Mouse (Mus musculus) embryonic fibroblast, embryonic 13.5 days (primary cell): ENCODE measurements at regions not wholly inside any gene's neighbourhood (a gene's known extent, or its start where the extent isn't known, plus 50 kb on each side); places are given as distances from the start of the nearest gene placed in this dataset.

ENCODE experiments used
- CTCF ChIP-seq: IDR thresholded peaks from 2 replicates; pipeline ENCODE4 v1.5.1; 2011; ENCODE audit warnings: mild to moderate bottlenecking, control low read depth, low read length, moderate library complexity, borderline replicate concordance; ENCODE audit not compliant: insufficient read depth
- POLR2A ChIP-seq: IDR thresholded peaks from 2 replicates; pipeline ENCODE4 v1.6.1; 2011; ENCODE audit warnings: low read depth, mild to moderate bottlenecking, control low read depth, low read length, moderate library complexity

GRCm38 (mm10) chr3:42590126-42590525, 847.7 kb downstream of the D3Ertd751e start:
- TF ChIP-seq CTCF = no peak
- no peak for TF ChIP-seq POLR2A
